Mouse (Mus musculus) ES-Bruce4 (cell line): ENCODE data around the gene Ccl21a.
"Not testable (repeated sequence)": the region's sequence is repeated elsewhere in the genome, so short reads cannot be mapped to it uniquely, and the experiment has no call there.

Source experiments
- CTCF ChIP-seq: IDR thresholded peaks from one replicate; pipeline ENCODE4 v1.8.1; 2011; ENCODE audit warnings: low read depth, low read length
- EP300 ChIP-seq: IDR thresholded peaks from 2 replicates; pipeline ENCODE4 v1.6.1; 2011; ENCODE audit warnings: low read depth, low read length; ENCODE audit not compliant: insufficient read depth
- POLR2A ChIP-seq: IDR thresholded peaks from one replicate; pipeline ENCODE4 v1.8.1; 2011; ENCODE audit warnings: low read length; ENCODE audit not compliant: insufficient read depth

DNA sequence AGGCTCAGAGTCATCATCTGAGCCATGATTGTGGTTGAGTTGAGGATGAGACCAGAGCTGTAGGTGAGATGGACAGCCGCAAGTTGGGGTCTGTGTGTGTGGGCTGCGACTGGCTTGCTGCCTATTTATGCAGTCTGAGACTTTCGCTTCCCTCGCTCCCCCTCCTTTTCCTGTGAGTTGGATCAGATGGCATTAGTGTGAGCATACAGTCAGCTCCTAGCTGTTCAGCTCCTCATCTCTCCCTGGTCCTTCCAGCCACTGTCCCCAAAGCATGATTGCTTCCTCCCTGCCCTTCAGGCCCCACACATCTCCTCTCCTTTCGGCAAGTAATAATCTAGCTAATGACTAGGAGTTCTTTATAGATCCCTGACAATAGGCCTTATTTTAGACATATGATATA is at the start of gene Ccl21a:
- TF ChIP-seq POLR2A, CTCF, EP300: not testable (repeated sequence)
